Mouse (Mus musculus) embryonic facial prominence, embryonic 14.5 days (tissue): ENCODE measurements at regions not wholly inside any gene's neighbourhood (a gene's known extent, or its start where the extent isn't known, plus 50 kb on each side); places are given as distances from the start of the nearest gene placed in this dataset.

ENCODE experiments used
- ATAC-seq: fragments of 200-750 bp; cut with Nextera tagmentation; 2 replicates; pipeline ENCODE4 v1.8.0; 2017; ENCODE audit warnings: low read depth, moderate number of reproducible peaks, moderate TSS enrichment
- DNase-seq: peaks from one replicate; pipeline ENCODE4 v3.0.0-alpha.2; 2015; ENCODE audit warnings: low spot score
- H3K27ac ChIP-seq: fragments of 300-500 bp; sonication (generic); replicated peaks from 2 replicates; pipeline ENCODE4 v1.5.1; 2014; ENCODE audit warnings: low read depth, mild to moderate bottlenecking, low read length, moderate library complexity
- H3K27me3 ChIP-seq: fragments of 300-500 bp; sonication (generic); replicated peaks from 2 replicates; pipeline ENCODE4 v1.6.1; 2014; ENCODE audit warnings: low read length; ENCODE audit not compliant: control insufficient read depth, insufficient read depth
- H3K36me3 ChIP-seq: fragments of 300-500 bp; sonication (generic); 2 replicates; pipeline ENCODE4 v1.6.1; 2014; ENCODE audit warnings: low read length, mixed read lengths; ENCODE audit not compliant: control insufficient read depth, insufficient read depth
- H3K4me1 ChIP-seq: fragments of 300-500 bp; sonication (generic); 2 replicates; pipeline ENCODE4 v1.6.1; 2014; ENCODE audit warnings: antibody characterized with exemption, low read length; ENCODE audit not compliant: control insufficient read depth, insufficient read depth
- H3K4me2 ChIP-seq: fragments of 300-500 bp; sonication (generic); 2 replicates; pipeline ENCODE4 v1.6.1; 2014; ENCODE audit warnings: low read depth, mild to moderate bottlenecking, low read length, moderate library complexity, mixed read lengths
- H3K4me3 ChIP-seq: fragments of 300-500 bp; sonication (generic); 2 replicates; pipeline ENCODE4 v1.5.1; 2014; ENCODE audit warnings: low read depth, mild to moderate bottlenecking, low read length
- H3K9ac ChIP-seq: fragments of 300-500 bp; sonication (generic); 2 replicates; pipeline ENCODE4 v1.6.1; 2014; ENCODE audit warnings: low read depth, mild to moderate bottlenecking, low read length, moderate library complexity, mixed read lengths
- H3K9me3 ChIP-seq: fragments of 300-500 bp; sonication (generic); 2 replicates; pipeline ENCODE4 v1.6.1; 2016; ENCODE audit warnings: low read length; ENCODE audit not compliant: control insufficient read depth
- WGBS: fragments of 180-500 bp; shearing (Covaris S2); extraction: QIAGEN DNeasy Blood & Tissue Kit; methylation state at CpG from one replicate; pipeline ENCODE4 v1.1.7; 2014; 5-methylcytosine and 5-hydroxymethylcytosine counted together

DNA sequence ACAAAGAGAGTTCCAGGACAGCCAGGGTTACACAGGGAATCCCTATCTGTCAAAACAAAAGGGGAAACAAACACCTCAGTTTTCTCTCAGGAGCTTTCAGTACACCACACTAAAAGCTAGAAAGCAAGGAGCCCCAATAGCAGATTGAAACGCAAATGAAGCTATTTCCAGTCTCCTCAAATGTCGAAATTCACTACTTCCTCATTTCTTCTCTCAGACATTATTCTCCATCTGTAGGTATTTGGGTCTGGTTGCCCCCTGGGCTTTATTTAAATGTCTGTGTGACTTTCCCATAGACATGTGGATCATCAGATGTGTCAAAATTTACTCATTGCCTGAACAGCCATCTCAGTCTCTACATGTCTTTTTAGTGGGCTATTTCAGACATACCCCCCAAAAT is 197.2 kb downstream of the Mycn start:
- Histone ChIP-seq H3K27me3 (no peaks in the 10 kb centered on the region), H3K9ac (no peak overlapping the region), H3K27ac (no peak overlapping the region), H3K4me1 (peaks cover 2% of the 10 kb centered on the region; the same call in 1 of the 2 replicates), H3K4me3 (no peak overlapping the region), H3K4me2 (no peak overlapping the region), H3K36me3 (no peaks in the 10 kb centered on the region), H3K9me3 (no peaks in the 10 kb centered on the region)
- DNase-seq (no peak), ATAC-seq (no peak)
- WGBS, result 63% methylated on average over 2 of the region's 2 CpGs

DNA sequence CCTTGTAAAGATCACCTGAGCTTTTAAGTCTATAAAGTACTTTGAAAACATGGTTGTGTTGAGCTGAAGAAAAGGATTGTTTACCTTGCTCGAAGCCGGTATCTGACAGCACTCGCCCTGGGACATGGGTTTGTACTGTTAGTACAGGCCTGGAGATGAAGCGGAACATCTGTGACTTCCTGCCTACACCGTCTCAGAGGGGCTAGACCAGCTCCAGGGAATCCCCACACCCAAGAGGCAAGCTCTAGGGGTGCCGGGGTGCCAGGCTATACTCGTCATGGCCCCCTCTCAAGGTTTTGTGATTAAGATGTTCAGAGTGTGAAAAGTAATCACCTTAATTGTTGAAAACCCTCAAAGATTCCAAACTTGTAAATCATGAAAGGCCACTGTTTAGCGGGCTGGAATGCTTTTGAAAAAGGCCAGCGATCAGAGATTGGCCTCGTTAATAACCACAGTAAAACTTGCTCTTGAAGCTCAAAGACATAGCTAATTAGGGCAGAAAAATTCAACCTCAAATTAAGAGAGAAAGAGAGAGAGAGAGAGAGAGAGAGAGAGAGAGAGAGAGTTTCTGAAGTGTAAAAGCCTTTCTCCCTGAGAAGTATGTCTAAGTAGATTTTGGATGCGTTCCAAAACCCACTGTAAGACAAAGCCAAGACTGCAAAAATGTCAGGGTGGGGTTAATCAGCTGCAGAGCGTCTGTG is 202.9 kb downstream of the Mycn start:
- ATAC-seq (peak; percentile 91), DNase-seq (peak; percentile 93)
- H3K36me3 ChIP-seq, result no peaks in the 10 kb centered on the region
- no peaks in the 10 kb centered on the region for H3K27me3 ChIP-seq
- H3K9ac ChIP-seq, result no peak overlapping the region
- no peak overlapping the region for H3K4me3 ChIP-seq
- H3K9me3 ChIP-seq, result no peaks in the 10 kb centered on the region
- WGBS, result 18% methylated on average over 12 of the region's 12 CpGs
- H3K4me2 ChIP-seq, result peak overlapping the region; percentile 3; the same call in 1 of the 2 replicates
- H3K4me1 ChIP-seq, result peaks cover 11% of the 10 kb centered on the region; the same call in 1 of the 2 replicates
- 0 out of 2 replicates have a peak overlapping the region, but pooled peaks have one; percentile 24 for H3K27ac ChIP-seq

DNA sequence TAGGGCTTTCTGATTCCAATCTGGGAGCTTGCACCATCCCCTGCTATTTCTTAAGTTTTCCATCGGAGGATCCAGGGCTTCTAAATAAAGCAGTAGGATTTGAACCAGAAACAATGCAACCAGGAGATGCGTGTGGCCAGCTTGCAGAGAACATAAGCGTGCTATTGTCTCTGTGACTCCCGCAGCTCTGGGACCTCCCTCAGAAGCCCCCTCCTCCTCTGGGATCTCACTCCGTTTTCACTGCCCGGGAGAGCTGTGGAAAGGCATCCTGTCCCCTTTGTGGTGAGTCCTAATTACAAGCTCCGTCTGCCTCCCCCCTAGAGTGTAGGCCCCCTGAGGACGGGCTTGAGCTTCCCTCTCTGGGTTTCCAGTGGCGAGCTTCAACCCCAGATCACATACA is 215.9 kb downstream of the Mycn start:
- Histone ChIP-seq H3K27ac (no peak overlapping the region), H3K36me3 (no peaks in the 10 kb centered on the region), H3K4me3 (no peak overlapping the region), H3K27me3 (peaks cover 19% of the 10 kb centered on the region; the same call in 1 of the 2 replicates), H3K9me3 (no peaks in the 10 kb centered on the region), H3K9ac (no peak overlapping the region), H3K4me2 (peak overlapping the region; percentile 31; the same call in 1 of the 2 replicates), H3K4me1 (peaks cover 11% of the 10 kb centered on the region)
- ATAC-seq, result peak; percentile 62; the same call in 1 of the 2 replicates
- DNase-seq, result no peak
- WGBS, result 11% methylated on average over 9 of the region's 9 CpGs

DNA sequence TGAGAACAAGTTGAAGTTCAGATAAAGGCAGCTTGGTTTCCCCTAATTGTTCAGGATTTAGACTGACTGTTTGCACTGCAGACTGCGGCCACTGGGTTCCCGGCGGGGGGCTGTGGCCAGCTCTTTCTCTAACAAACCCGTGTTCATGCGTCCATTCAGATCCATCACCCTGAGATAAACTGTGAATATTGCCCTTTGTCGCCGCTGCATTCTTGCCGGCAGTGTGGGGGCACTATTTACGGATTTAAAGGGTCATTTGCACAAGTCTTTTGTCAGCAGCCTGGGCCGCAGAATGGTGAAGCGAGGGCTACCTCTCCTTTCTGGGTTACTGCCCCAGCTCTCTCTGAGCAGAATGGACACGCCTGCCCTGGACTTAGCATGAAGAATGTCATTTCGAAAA is 216.6 kb downstream of the Mycn start:
- H3K9me3 ChIP-seq, result no peaks in the 10 kb centered on the region
- peaks cover 11% of the 10 kb centered on the region for H3K4me1 ChIP-seq
- peak overlapping the region; percentile 31 for H3K4me2 ChIP-seq
- WGBS, result 21% methylated on average over 13 of the region's 13 CpGs
- H3K27me3 ChIP-seq, result peaks cover 19% of the 10 kb centered on the region; the same call in 1 of the 2 replicates
- H3K27ac ChIP-seq, result no peak overlapping the region
- DNase-seq, result peak; percentile 55
- no peak overlapping the region for H3K4me3 ChIP-seq
- H3K9ac ChIP-seq, result no peak overlapping the region
- H3K36me3 ChIP-seq, result no peaks in the 10 kb centered on the region
- peak; percentile 56; the same call in 1 of the 2 replicates for ATAC-seq

DNA sequence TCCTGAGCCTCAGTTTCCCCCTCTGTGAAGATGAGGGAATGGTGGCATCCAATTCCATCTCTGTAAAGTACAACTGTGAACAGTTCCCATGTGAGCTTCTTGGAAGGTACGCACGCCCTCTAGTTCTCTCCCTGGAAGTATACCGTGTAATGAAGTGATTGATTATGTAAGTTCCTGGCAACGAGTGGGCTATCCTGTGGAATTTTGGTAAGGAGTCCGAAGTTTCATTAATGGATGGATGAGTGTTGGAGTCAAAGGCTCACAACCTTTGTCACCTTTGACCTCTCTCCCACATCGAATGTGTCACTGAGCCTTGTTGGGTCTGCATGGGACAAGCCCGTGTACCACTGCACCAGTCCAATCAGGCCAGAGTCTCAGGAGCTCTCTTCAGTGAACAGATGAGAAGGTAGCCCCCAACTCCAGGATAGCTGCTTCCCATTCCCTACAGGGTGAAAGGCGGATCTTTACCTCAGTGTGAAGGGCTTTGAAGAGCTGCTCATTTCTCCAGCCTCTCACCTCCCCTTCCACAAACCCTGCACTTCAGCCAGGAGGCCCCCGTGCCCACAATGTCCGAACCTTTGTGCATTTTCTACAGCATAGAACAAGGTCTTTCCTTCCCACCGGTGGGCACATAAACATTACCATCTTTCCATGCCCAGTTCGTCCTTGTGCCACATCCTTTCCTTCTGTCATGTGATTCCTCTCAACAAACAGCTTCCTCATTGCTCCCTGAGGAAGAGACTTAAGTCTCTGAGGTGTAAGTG is 217.8 kb downstream of the Mycn start:
- H3K27ac ChIP-seq, result no peak overlapping the region
- peaks cover 19% of the 10 kb centered on the region; the same call in 1 of the 2 replicates for H3K27me3 ChIP-seq
- ATAC-seq, result no peak
- DNase-seq, result no peak
- no peak overlapping the region for H3K4me3 ChIP-seq
- 77% methylated on average over 12 of the region's 12 CpGs for WGBS
- no peak overlapping the region for H3K9ac ChIP-seq
- H3K36me3 ChIP-seq, result no peaks in the 10 kb centered on the region
- no peak overlapping the region for H3K4me2 ChIP-seq
- no peaks in the 10 kb centered on the region for H3K9me3 ChIP-seq
- peaks cover 11% of the 10 kb centered on the region for H3K4me1 ChIP-seq

DNA sequence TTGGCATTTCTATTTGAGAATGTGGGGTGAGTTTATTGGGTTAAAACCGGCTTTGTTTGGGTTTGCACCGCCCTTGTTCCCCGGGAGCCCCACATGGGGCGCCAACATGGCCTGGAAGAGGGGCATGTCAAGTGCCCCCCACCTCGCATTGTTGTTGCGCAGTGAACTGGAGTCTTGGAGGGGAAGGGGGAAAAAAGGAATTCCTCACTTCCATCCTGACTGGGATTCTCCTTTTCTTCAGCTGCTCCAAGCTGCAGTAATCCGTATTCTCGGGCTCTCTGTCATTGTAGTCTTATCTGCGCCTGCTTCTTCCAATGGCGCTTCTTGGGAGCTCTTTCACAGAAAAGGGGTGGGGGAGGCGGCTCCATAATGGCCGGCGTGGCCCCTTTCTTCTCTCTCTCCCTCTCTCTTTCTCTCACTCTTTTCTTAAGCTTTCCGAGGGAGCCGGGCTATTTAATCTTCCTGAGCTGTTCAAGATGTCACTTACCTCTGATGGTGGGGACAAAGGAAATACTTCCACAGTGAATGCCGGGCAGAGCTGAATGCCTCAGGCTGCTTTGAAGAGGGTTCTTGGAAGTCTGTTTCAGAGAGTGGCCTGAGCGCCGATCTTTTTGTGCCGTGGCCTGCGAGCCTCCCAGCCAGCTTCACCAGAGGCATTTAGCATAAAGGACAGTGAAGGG is 218.6 kb downstream of the Mycn start:
- DNase-seq (no peak), ATAC-seq (no peak; the same call in 1 of the 2 replicates)
- Histone ChIP-seq H3K4me1 (peaks cover 11% of the 10 kb centered on the region), H3K4me2 (no peak overlapping the region), H3K4me3 (no peak overlapping the region), H3K9ac (no peak overlapping the region), H3K27ac (no peak overlapping the region), H3K27me3 (peaks cover 19% of the 10 kb centered on the region; the same call in 1 of the 2 replicates), H3K36me3 (no peaks in the 10 kb centered on the region), H3K9me3 (no peaks in the 10 kb centered on the region)
- 53% methylated on average over 18 of the region's 20 CpGs for WGBS

DNA sequence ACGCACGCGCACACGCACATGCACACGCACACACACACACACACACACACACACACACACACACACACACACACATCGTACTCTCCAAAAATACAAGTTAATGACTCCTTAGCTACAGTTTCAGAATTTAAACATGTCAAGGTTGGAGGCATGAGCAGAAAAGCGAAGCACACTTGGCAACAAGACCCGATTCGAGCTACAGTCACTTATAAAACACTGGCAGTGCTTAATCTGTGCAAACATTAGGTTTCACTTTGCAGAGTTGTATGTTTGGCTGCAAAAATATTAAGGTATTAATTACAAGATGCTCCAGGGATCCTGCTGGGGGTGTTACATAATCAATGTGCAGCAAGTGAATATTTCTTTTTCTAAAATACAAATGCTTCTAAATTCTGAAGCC is 225.0 kb downstream of the Mycn start:
- no peaks in the 10 kb centered on the region for H3K4me1 ChIP-seq
- 74% methylated on average over 8 of the region's 9 CpGs for WGBS
- H3K9me3 ChIP-seq, result no peaks in the 10 kb centered on the region
- no peaks in the 10 kb centered on the region for H3K36me3 ChIP-seq
- no peak for ATAC-seq
- H3K27ac ChIP-seq, result no peak overlapping the region
- H3K4me2 ChIP-seq, result no peak overlapping the region
- peak; percentile 40 for DNase-seq
- H3K27me3 ChIP-seq, result no peaks in the 10 kb centered on the region
- no peak overlapping the region for H3K9ac ChIP-seq
- H3K4me3 ChIP-seq, result no peak overlapping the region

DNA sequence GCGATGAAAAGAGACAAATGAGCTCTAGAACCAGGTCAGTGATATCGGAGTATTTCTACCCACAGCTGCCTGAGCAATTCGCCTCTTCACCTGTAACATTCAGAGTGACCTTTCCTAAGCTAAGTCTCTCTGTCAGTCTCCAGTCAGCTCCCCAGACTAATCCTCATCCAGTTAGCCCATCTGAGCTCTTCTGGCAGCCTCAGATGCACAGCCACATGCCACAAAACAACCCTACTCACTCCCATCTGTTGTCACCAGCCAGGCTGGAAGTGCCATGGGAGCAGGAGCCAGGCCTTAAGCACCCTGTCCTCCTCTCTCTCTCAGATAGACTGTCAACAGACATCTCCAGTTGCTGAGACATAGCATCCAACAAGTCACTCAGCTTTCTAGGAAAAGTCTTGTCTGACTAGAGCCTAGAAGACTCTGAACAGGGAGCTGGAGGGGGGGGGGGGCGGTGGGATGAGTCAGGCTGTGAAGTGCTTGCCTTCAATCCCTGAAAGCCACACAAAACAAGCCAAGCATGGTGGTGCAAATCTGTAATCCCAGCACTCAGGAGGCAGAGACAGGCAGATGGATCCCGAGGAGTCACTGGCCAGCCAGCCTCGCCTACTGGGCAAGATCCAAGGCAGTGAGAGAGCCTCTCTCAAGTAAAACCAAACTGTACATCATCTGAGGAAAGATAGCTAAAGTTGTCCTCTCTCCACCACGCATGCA is 225.6 kb downstream of the Mycn start:
- no peaks in the 10 kb centered on the region for H3K36me3 ChIP-seq
- H3K4me3 ChIP-seq, result no peak overlapping the region
- no peak overlapping the region for H3K27ac ChIP-seq
- no peak overlapping the region for H3K4me2 ChIP-seq
- H3K4me1 ChIP-seq, result no peaks in the 10 kb centered on the region
- H3K9ac ChIP-seq, result no peak overlapping the region
- ATAC-seq (no peak), DNase-seq (no peak)
- H3K27me3 ChIP-seq, result no peaks in the 10 kb centered on the region
- H3K9me3 ChIP-seq, result no peaks in the 10 kb centered on the region
- 73% methylated on average over 6 of the region's 7 CpGs for WGBS
